Mouse (Mus musculus) heart, adult 2 months (tissue): ENCODE results near the gene Olfr1282.

Source experiments
- CTCF ChIP-seq: fragments of 200-600 bp; IDR thresholded peaks from 2 replicates; pipeline ENCODE4 v1.8.1; 2022; ENCODE audit warnings: antibody characterized with exemption, mild to moderate bottlenecking, moderate library complexity
- EP300 ChIP-seq: fragments of 200-500 bp; IDR thresholded peaks from 2 replicates; pipeline ENCODE4 v1.6.1; 2011; ENCODE audit warnings: low read depth, low read length, control low read depth; ENCODE audit not compliant: insufficient read depth
- POLR2A ChIP-seq: fragments of 200-500 bp; IDR thresholded peaks from 2 replicates; pipeline ENCODE4 v1.6.1; 2011; ENCODE audit warnings: mild to moderate bottlenecking, low read depth, low read length, control low read depth; ENCODE audit not compliant: insufficient read depth

DNA sequence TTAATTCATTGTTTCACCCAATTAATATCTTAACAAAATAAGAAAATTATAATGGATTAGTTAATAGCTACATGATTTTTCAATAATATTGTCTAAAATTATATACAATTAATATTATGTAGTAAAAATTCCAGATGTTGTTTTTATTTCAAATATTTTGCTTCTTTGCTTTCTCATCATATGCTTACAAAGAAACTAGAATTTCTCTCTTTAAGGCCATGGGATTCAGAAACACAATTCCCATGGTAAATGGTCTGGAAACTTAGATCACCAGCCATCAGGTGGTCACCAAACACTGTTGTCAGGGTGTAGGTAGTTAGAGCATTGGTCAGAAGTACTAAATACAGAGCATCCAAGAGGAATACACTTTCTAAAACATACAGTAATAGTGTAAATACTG lies 46.0 kb downstream of the Olfr1282 start, which contains the start of gene Olfr1278:
- TF ChIP-seq POLR2A (no peak), EP300 (no peak), CTCF (no peak)
